Mouse (Mus musculus): Measurements from ENCODE around the gene Pdxk. TPM values are rescaled to one million over a fixed set of nuclear protein-coding genes. Genes with fewer than 3 reads are reported as not detected.

Gene Pdxk
- polyA plus RNA-seq, 1 experiment: 13.7 TPM

DNA sequence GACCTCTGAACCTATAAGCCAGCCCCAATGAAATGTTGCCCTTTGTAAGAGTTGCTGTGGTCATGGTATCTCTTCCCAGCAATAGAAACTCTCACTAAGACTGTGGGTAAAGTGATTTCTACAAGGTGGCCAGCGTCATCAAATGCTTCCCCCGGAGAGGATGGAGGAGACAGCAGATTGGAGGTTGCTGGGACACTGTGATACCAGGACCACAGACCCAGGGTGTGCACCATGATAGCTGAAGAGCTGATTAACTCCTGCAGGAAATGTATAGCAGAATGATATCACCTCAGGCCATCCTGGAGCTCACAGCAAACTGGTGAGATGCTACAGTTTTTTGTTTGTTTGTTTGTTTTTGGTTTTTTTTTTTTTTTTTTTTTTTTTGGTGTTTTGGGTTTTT lies 35.0 kb downstream of the Pdxk start:
- Histone ChIP-seq H3K36me3 (ENCODE audit: control insufficient read depth, insufficient read depth, low read length, poor library complexity, severe bottlenecking) (peaks cover 2% of the 10 kb centered on the region), H3K27ac (ENCODE audit: insufficient read depth, low read length) (no peak overlapping the region), H3K4me3 (ENCODE audit: low read depth, low read length) (no peak overlapping the region), H3K9ac (ENCODE audit: low read depth, poor library complexity, severe bottlenecking) (no peak overlapping the region), H3K9me3 (replicated peaks; ENCODE audit: control insufficient read depth, insufficient read depth, low read length, poor library complexity, severe bottlenecking) (no peaks in the 10 kb centered on the region), H3K4me1 (ENCODE audit: control insufficient read depth, insufficient read depth, low read length) (peaks cover 4% of the 10 kb centered on the region), H3K27me3 (ENCODE audit: control insufficient read depth, insufficient read depth, low read length, poor library complexity, severe bottlenecking) (no peaks in the 10 kb centered on the region)
- TF ChIP-seq CTCF (IDR thresholded peaks at IDR 0.05; ENCODE audit: low read depth, low read length) (no peak), POLR2A (IDR thresholded peaks at IDR 0.05; ENCODE audit: insufficient read depth, low read length) (no peak), EP300 (IDR thresholded peaks at IDR 0.05; ENCODE audit: insufficient read depth, low read depth, low read length) (no peak)

DNA sequence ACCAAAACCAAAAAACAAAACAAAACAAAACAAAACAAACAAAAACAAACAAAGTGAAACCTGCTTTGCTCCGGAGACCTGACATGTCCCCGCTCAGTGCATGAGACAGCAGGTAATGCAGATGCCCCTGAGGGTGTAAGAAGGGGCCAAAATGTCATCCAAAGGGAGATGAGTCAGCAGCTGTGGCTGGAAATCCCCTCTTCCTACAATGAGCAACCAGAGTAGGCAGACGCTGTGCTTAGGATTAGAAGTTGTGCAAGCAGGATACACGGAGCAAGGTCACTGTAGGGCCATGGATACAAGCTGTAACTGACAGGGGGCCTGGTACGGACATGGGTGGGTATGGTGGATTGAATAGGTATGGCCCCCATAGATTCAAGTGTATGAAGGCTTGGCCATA lies 35.6 kb downstream of the Pdxk start:
- Histone ChIP-seq H3K27ac (ENCODE audit: insufficient read depth, low read length) (no peak overlapping the region), H3K9me3 (replicated peaks; ENCODE audit: control insufficient read depth, insufficient read depth, low read length, poor library complexity, severe bottlenecking) (no peaks in the 10 kb centered on the region), H3K9ac (ENCODE audit: low read depth, poor library complexity, severe bottlenecking) (no peak overlapping the region), H3K4me3 (ENCODE audit: low read depth, low read length) (no peak overlapping the region), H3K27me3 (ENCODE audit: control insufficient read depth, insufficient read depth, low read length, poor library complexity, severe bottlenecking) (no peaks in the 10 kb centered on the region), H3K36me3 (ENCODE audit: control insufficient read depth, insufficient read depth, low read length, poor library complexity, severe bottlenecking) (peaks cover 2% of the 10 kb centered on the region), H3K4me1 (ENCODE audit: control insufficient read depth, insufficient read depth, low read length) (peaks cover 6% of the 10 kb centered on the region)
- TF ChIP-seq EP300 (IDR thresholded peaks at IDR 0.05; ENCODE audit: insufficient read depth, low read depth, low read length): no peak
- no peak for TF ChIP-seq CTCF (IDR thresholded peaks at IDR 0.05; ENCODE audit: low read depth, low read length)
- no peak for TF ChIP-seq POLR2A (IDR thresholded peaks at IDR 0.05; ENCODE audit: insufficient read depth, low read length)

DNA sequence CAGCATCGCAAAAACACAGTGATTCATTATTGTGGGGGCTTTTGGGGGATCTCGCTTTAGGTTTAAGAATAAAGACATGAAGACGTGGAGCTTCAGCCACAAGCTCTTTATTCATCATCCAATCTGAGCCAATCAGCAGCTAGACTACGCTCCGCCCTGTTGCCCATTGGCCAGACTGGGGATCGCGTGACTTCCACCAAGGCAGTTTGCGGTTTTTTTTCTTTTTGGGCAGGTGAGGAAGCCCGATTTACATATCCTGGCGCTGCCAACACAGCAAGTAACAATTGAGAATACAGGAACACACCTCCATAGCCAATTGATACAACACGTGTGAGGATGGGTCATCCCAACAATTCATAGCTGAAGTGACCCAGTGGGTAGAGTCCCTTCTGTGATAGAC lies 36.7 kb downstream of the Pdxk start:
- Histone ChIP-seq H3K9ac (ENCODE audit: low read depth, poor library complexity, severe bottlenecking) (no peak overlapping the region), H3K36me3 (ENCODE audit: control insufficient read depth, insufficient read depth, low read length, poor library complexity, severe bottlenecking) (peaks cover 2% of the 10 kb centered on the region), H3K27me3 (ENCODE audit: control insufficient read depth, insufficient read depth, low read length, poor library complexity, severe bottlenecking) (no peaks in the 10 kb centered on the region), H3K4me1 (ENCODE audit: control insufficient read depth, insufficient read depth, low read length) (peaks cover 9% of the 10 kb centered on the region), H3K4me3 (ENCODE audit: low read depth, low read length) (no peak overlapping the region), H3K9me3 (replicated peaks; ENCODE audit: control insufficient read depth, insufficient read depth, low read length, poor library complexity, severe bottlenecking) (no peaks in the 10 kb centered on the region), H3K27ac (ENCODE audit: insufficient read depth, low read length) (no peak overlapping the region)
- TF ChIP-seq POLR2A (IDR thresholded peaks at IDR 0.05; ENCODE audit: insufficient read depth, low read length) (no peak), CTCF (IDR thresholded peaks at IDR 0.05; ENCODE audit: low read depth, low read length) (no peak)

DNA sequence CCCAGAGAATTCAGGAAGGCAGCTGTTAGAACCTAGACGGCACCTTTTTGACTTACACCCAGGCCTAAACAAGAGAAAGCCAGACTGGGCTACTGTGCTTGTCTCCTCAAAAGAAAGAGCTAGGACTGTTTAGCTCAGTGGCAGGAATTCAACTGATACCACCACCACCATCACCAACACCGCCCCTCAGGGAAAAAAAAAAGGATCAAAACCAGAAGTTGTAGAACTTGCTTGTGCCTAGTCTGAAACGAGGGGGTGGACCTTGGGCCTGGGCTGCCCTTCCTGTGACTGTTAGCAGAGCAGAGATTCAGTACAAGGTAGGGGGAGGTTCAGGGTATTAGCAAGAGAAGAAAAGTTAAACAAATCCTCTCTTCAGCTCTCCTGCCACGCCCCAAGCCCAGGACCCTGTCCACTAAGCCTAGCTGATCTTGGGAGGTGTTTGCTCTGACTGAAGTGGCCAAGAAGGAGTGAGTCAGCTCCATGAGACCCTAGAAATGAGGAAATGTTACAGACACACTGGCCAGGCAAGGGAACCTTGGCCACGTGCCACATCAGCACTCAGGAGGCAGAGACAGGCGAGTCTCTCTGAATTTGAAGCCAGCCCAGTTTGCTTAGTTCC lies 38.5 kb downstream of the Pdxk start:
- Histone ChIP-seq H3K27ac (ENCODE audit: insufficient read depth, low read length) (0 out of 2 replicates have a peak overlapping the region, but pooled peaks have one; percentile 7), H3K4me1 (ENCODE audit: control insufficient read depth, insufficient read depth, low read length) (peaks cover 9% of the 10 kb centered on the region), H3K27me3 (ENCODE audit: control insufficient read depth, insufficient read depth, low read length, poor library complexity, severe bottlenecking) (no peaks in the 10 kb centered on the region)

DNA sequence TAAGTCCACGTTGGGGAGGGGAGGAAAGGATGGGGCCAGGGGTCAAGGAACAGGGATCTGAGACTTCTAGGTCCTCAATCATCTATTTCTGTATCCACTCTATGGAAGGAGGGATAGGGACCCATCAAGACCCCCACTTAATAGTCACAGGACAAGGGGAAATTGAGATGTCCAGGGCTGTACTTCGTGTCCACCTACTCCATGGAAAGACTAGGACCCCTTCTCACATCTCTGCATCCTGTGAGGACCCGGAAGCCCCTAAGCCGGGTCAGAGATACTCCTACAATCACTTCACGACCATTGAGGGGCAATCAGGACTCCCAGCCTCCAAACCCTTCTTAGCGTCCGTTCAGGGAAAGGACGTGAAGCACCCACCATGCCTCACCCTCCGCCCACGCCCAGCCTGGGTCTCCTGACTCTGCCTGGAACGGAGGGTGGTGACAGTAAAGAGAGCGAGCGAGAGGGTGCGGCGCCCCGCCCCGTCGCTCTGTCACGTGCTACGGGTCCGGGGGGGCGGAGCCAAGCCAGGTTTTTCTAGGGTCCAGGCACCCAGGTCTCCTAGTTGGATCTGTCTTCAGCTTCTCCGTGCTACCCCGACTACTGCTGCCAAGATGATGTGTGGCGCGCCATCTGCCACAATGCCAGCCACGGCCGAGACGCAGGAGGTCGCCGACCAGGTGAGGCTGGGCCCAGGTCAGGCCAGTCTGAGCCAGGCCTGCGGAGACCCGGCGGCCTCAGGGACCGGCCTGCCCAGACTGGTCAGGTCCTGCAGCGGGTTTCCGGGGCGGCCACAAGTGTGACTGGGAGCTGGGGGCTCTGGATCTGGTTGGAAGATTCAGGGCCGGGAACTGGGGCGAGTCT lies 39.4 kb downstream of the Pdxk start, which contains the start of gene Cstb:
Gene Cstb (plus strand): TSS at position 489 of the 861 bp plus-strand sequence.
- H3K9me3 ChIP-seq (replicated peaks; ENCODE audit: control insufficient read depth, insufficient read depth, low read length, poor library complexity, severe bottlenecking): no peaks in the 10 kb centered on the region
- TF ChIP-seq CTCF (IDR thresholded peaks at IDR 0.05; ENCODE audit: low read depth, low read length) (no peak), EP300 (IDR thresholded peaks at IDR 0.05; ENCODE audit: insufficient read depth, low read depth, low read length) (peak; percentile 53; the same call in 1 of the 2 replicates), POLR2A (IDR thresholded peaks at IDR 0.05; ENCODE audit: insufficient read depth, low read length) (peak; percentile 90)
- no peaks in the 10 kb centered on the region for H3K27me3 ChIP-seq (ENCODE audit: control insufficient read depth, insufficient read depth, low read length, poor library complexity, severe bottlenecking)
- peaks cover 2% of the 10 kb centered on the region for H3K36me3 ChIP-seq (ENCODE audit: control insufficient read depth, insufficient read depth, low read length, poor library complexity, severe bottlenecking)
- H3K27ac ChIP-seq (ENCODE audit: insufficient read depth, low read length): 0 out of 2 replicates have a peak within 1 kb of the TSS, but pooled peaks have one; percentile 7
- H3K4me3 ChIP-seq (ENCODE audit: low read depth, low read length): peak within 1 kb of the TSS; percentile 96
- peak within 1 kb of the TSS; percentile 67 for H3K9ac ChIP-seq (ENCODE audit: low read depth, poor library complexity, severe bottlenecking)
- H3K4me1 ChIP-seq (ENCODE audit: control insufficient read depth, insufficient read depth, low read length): peaks cover 9% of the 10 kb centered on the region

More for the DNA sequence above, 38.5 kb downstream of the Pdxk start:
- TF ChIP-seq EP300 (IDR thresholded peaks at IDR 0.05; ENCODE audit: insufficient read depth, low read depth, low read length) (no peak), POLR2A (IDR thresholded peaks at IDR 0.05; ENCODE audit: insufficient read depth, low read length) (no peak), CTCF (IDR thresholded peaks at IDR 0.05; ENCODE audit: low read depth, low read length) (no peak)
- H3K9ac ChIP-seq (ENCODE audit: low read depth, poor library complexity, severe bottlenecking): peak overlapping the region; percentile 67
- H3K36me3 ChIP-seq (ENCODE audit: control insufficient read depth, insufficient read depth, low read length, poor library complexity, severe bottlenecking): peaks cover 2% of the 10 kb centered on the region
- H3K4me3 ChIP-seq (ENCODE audit: low read depth, low read length): peak overlapping the region; percentile 96
- no peaks in the 10 kb centered on the region for H3K9me3 ChIP-seq (replicated peaks; ENCODE audit: control insufficient read depth, insufficient read depth, low read length, poor library complexity, severe bottlenecking)

DNA sequence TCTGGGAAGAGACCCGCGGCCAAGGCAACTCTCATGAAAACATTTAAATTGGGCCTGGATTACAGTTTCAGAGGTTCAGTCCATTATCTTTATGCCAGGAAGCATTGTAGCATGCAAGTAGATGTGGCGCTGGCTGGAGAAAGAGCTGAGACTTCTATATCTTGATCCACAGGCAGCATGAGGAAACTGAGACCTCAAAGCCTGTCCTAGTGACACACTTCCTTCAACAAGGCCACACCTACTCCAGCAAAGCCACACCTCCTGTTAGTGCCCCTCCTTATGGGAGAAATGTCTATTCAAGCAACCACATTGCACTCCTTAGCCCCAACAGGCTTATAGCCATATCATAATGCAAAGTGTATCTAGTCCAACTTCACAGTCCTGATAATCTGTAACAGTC lies 42.2 kb downstream of the Pdxk start:
- H3K4me1 ChIP-seq (ENCODE audit: control insufficient read depth, insufficient read depth, low read length): peaks cover 12% of the 10 kb centered on the region
- H3K36me3 ChIP-seq (ENCODE audit: control insufficient read depth, insufficient read depth, low read length, poor library complexity, severe bottlenecking): no peaks in the 10 kb centered on the region; the same call in 1 of the 2 replicates
- no peak overlapping the region for H3K4me3 ChIP-seq (ENCODE audit: low read depth, low read length)
- H3K27ac ChIP-seq (ENCODE audit: insufficient read depth, low read length): no peak overlapping the region
- H3K27me3 ChIP-seq (ENCODE audit: control insufficient read depth, insufficient read depth, low read length, poor library complexity, severe bottlenecking): no peaks in the 10 kb centered on the region
- no peaks in the 10 kb centered on the region for H3K9me3 ChIP-seq (replicated peaks; ENCODE audit: control insufficient read depth, insufficient read depth, low read length, poor library complexity, severe bottlenecking)
- TF ChIP-seq EP300 (IDR thresholded peaks at IDR 0.05; ENCODE audit: insufficient read depth, low read depth, low read length): no peak
- TF ChIP-seq POLR2A (IDR thresholded peaks at IDR 0.05; ENCODE audit: insufficient read depth, low read length): no peak
- no peak for TF ChIP-seq CTCF (IDR thresholded peaks at IDR 0.05; ENCODE audit: low read depth, low read length)
- H3K9ac ChIP-seq (ENCODE audit: low read depth, poor library complexity, severe bottlenecking): no peak overlapping the region
